Mouse (Mus musculus): Measurements from ENCODE around the gene Nrtn. TPM values are rescaled to one million over a fixed set of nuclear protein-coding genes. Genes with fewer than 3 reads are reported as not detected.

Nrtn gene
- polyA plus RNA-seq, 1 experiment from 2014 or later: 11.8 TPM

- Histone ChIP-seq H3K27ac (0 out of 2 replicates have a peak overlapping the region, but pooled peaks have one; percentile 25), H3K9ac (ENCODE audit: low read depth, low read length) (peak overlapping the region; percentile 23; the same call in 1 of the 2 replicates)
- ATAC-seq (replicated peaks; ENCODE audit: low FRiP score, low read depth): no peak
These were observed 29.7 kb downstream of the Nrtn start for GRCm38 (mm10) chr17:56727659-56728058.

GRCm38 (mm10) chr17:56727029-56727649, 30.2 kb downstream of the Nrtn start:
- no peak overlapping the region for H3K4me2 ChIP-seq (ENCODE audit: low read length)
- ATAC-seq (replicated peaks; ENCODE audit: low FRiP score, low read depth): peak; percentile 81
- peak overlapping the region; percentile 23; the same call in 1 of the 2 replicates for H3K9ac ChIP-seq (ENCODE audit: low read depth, low read length)

More at GRCm38 (mm10) chr17:56727659-56728058, 29.7 kb downstream of the Nrtn start:
- TF ChIP-seq CTCF (IDR thresholded peaks at IDR 0.05; ENCODE audit: low read depth): no peak
- no peaks in the 10 kb centered on the region for H3K9me3 ChIP-seq (replicated peaks; ENCODE audit: low read length)
- WGBS: 5% methylated on average over 12 of the region's 12 CpGs
- H3K27me3 ChIP-seq (ENCODE audit: insufficient read depth, low read length): no peaks in the 10 kb centered on the region
- 0 out of 2 replicates have a peak, but pooled peaks cover 4% of the 10 kb centered on the region for H3K36me3 ChIP-seq (ENCODE audit: insufficient read depth, low read length)
- DNase-seq (ENCODE audit: low spot score): no peak
- H3K4me3 ChIP-seq (replicated peaks; ENCODE audit: low read depth, low read length): no peak overlapping the region
- H3K4me1 ChIP-seq (replicated peaks; ENCODE audit: insufficient read depth, low read length): peaks cover 14% of the 10 kb centered on the region; the same call in 1 of the 2 replicates
- H3K4me2 ChIP-seq (ENCODE audit: low read length): no peak overlapping the region

GRCm38 (mm10) chr17:56723419-56724161, 33.7 kb downstream of the Nrtn start:
- H3K27ac ChIP-seq: no peak overlapping the region
- H3K4me3 ChIP-seq (replicated peaks; ENCODE audit: low read depth, low read length): no peak overlapping the region
- DNase-seq (ENCODE audit: low spot score) (no peak), ATAC-seq (replicated peaks; ENCODE audit: low FRiP score, low read depth) (no peak)
- H3K36me3 ChIP-seq (ENCODE audit: insufficient read depth, low read length): 0 out of 2 replicates have a peak, but pooled peaks cover 12% of the 10 kb centered on the region
- no peak for TF ChIP-seq CTCF (IDR thresholded peaks at IDR 0.05; ENCODE audit: low read depth)
- H3K4me1 ChIP-seq (replicated peaks; ENCODE audit: insufficient read depth, low read length): peaks cover 24% of the 10 kb centered on the region
- H3K9me3 ChIP-seq (replicated peaks; ENCODE audit: low read length): no peaks in the 10 kb centered on the region
- no peak overlapping the region for H3K9ac ChIP-seq (ENCODE audit: low read depth, low read length)
- H3K27me3 ChIP-seq (ENCODE audit: insufficient read depth, low read length): no peaks in the 10 kb centered on the region
- H3K4me2 ChIP-seq (ENCODE audit: low read length): no peak overlapping the region
- 80% methylated on average over 11 of the region's 11 CpGs for WGBS

More at GRCm38 (mm10) chr17:56727029-56727649, 30.2 kb downstream of the Nrtn start:
- Histone ChIP-seq H3K9me3 (replicated peaks; ENCODE audit: low read length) (no peaks in the 10 kb centered on the region), H3K27ac (0 out of 2 replicates have a peak overlapping the region, but pooled peaks have one; percentile 25), H3K4me1 (replicated peaks; ENCODE audit: insufficient read depth, low read length) (peaks cover 14% of the 10 kb centered on the region; the same call in 1 of the 2 replicates), H3K4me3 (replicated peaks; ENCODE audit: low read depth, low read length) (no peak overlapping the region), H3K27me3 (ENCODE audit: insufficient read depth, low read length) (no peaks in the 10 kb centered on the region), H3K36me3 (ENCODE audit: insufficient read depth, low read length) (0 out of 2 replicates have a peak, but pooled peaks cover 4% of the 10 kb centered on the region)
- DNase-seq (ENCODE audit: low spot score): peak; percentile 66
- no peak for TF ChIP-seq CTCF (IDR thresholded peaks at IDR 0.05; ENCODE audit: low read depth)
- 12% methylated on average over 7 of the region's 7 CpGs for WGBS

GRCm38 (mm10) chr17:56722441-56722840, 34.9 kb downstream of the Nrtn start:
- 0 out of 2 replicates have a peak overlapping the region, but pooled peaks have one; percentile 13 for H3K27ac ChIP-seq

GRCm38 (mm10) chr17:56717363-56718058, 39.8 kb downstream of the Nrtn start, which contains the start of the genes Ndufa11 and Vmac:
Ndufa11 (plus strand) TSS chr17:56717767.
Vmac (minus strand) TSS chr17:56718022.
- H3K4me2 ChIP-seq (ENCODE audit: low read length): peak within 1 kb of the TSS; percentile 70
- TF ChIP-seq CTCF (IDR thresholded peaks at IDR 0.05; ENCODE audit: low read depth): no peak
- H3K27ac ChIP-seq: peak within 1 kb of the TSS; percentile 82
- peaks cover 15% of the 10 kb centered on the region for H3K4me1 ChIP-seq (replicated peaks; ENCODE audit: insufficient read depth, low read length)
- peak; percentile 75 for ATAC-seq (replicated peaks; ENCODE audit: low FRiP score, low read depth)
- H3K4me3 ChIP-seq (replicated peaks; ENCODE audit: low read depth, low read length): peak within 1 kb of the TSS; percentile 77
- no peaks in the 10 kb centered on the region for H3K9me3 ChIP-seq (replicated peaks; ENCODE audit: low read length)
- peak; percentile 97 for DNase-seq (ENCODE audit: low spot score)
- H3K9ac ChIP-seq (ENCODE audit: low read depth, low read length): peak within 1 kb of the TSS; percentile 88
- WGBS: under 1% methylated on average over 59 of the region's 59 CpGs
- no peaks in the 10 kb centered on the region for H3K27me3 ChIP-seq (ENCODE audit: insufficient read depth, low read length)
- 0 out of 2 replicates have a peak, but pooled peaks cover 12% of the 10 kb centered on the region for H3K36me3 ChIP-seq (ENCODE audit: insufficient read depth, low read length)

More at GRCm38 (mm10) chr17:56722441-56722840, 34.9 kb downstream of the Nrtn start:
- peak; percentile 22; the same call in 1 of the 2 replicates for ATAC-seq (replicated peaks; ENCODE audit: low FRiP score, low read depth)
- peaks cover 17% of the 10 kb centered on the region for H3K4me1 ChIP-seq (replicated peaks; ENCODE audit: insufficient read depth, low read length)
- no peak overlapping the region for H3K4me2 ChIP-seq (ENCODE audit: low read length)
- DNase-seq (ENCODE audit: low spot score): peak; percentile 80
- 17% methylated on average over 5 of the region's 5 CpGs for WGBS
- no peak for TF ChIP-seq CTCF (IDR thresholded peaks at IDR 0.05; ENCODE audit: low read depth)
- 0 out of 2 replicates have a peak, but pooled peaks cover 12% of the 10 kb centered on the region for H3K36me3 ChIP-seq (ENCODE audit: insufficient read depth, low read length)
- no peaks in the 10 kb centered on the region for H3K27me3 ChIP-seq (ENCODE audit: insufficient read depth, low read length)
- H3K9ac ChIP-seq (ENCODE audit: low read depth, low read length): 0 out of 2 replicates have a peak overlapping the region, but pooled peaks have one; percentile 19
- H3K4me3 ChIP-seq (replicated peaks; ENCODE audit: low read depth, low read length): no peak overlapping the region
- no peaks in the 10 kb centered on the region for H3K9me3 ChIP-seq (replicated peaks; ENCODE audit: low read length)
